Mouse (Mus musculus): ENCODE results near the gene Tff3.

DNA sequence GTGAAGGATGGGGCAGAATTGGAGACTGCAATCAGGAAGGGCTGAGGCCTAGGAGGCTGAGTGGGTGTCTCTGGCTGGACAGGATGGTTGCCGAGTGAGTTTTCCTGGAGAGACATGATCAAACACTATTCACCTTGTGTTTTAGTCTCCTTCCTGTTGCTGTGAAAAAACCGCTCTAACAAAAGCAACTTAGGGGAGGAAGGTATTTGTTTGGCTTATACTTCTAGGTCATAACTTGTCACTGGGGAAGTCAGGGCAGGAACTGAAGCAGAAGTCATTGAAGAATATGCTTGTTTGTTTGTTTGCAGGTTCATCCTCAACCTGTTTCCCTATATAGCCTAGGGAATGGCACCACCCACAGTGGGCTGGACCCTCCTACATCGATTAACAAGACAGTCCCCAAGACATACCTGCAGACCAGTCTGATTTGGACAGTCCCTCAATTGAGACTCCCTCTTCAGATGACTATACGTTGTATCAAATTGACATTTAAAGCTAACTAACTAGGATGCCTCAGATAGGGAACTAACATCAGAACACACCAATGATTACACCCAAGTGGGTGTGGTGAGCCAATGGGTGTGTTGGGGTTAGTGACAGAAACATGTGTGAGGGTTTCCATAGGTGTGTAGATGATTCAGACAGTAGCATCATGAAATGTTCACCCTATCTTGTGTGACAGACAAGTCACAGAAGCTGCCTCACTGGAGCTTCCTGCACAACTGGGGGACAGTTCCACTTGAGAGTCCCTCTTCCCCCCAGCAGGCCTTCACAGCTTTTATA, 47.0 kb downstream of the Tff3 start:
- TF ChIP-seq CTCF (IDR thresholded peaks at IDR 0.05; ENCODE audit: low read depth) (no peak), EP300 (IDR thresholded peaks at IDR 0.05; ENCODE audit: low read depth) (no peak)
